Mouse (Mus musculus) forebrain, embryonic 10.5 days (tissue): ENCODE data around the gene 5330417C22Rik. TPM values are rescaled to one million over a fixed set of nuclear protein-coding genes. Genes with fewer than 3 reads are reported as not detected.
"Not testable (repeated sequence)": the region's sequence is repeated elsewhere in the genome, so short reads cannot be mapped to it uniquely, and the experiment has no call there.

Experiments
- DNase-seq: peaks from one replicate; pipeline ENCODE4 v3.0.0-alpha.2; 2017; ENCODE audit warnings: low spot score; ENCODE audit errors: extremely low spot score
- H3K27ac ChIP-seq: fragments of 300-500 bp; sonication (generic); 2 replicates; pipeline ENCODE4 v1.5.1; 2016; ENCODE audit warnings: mild to moderate bottlenecking
- H3K27me3 ChIP-seq: fragments of 300-500 bp; sonication (generic); 2 replicates; pipeline ENCODE4 v1.6.1; 2016; ENCODE audit warnings: mild to moderate bottlenecking; ENCODE audit not compliant: poor library complexity, severe bottlenecking
- H3K36me3 ChIP-seq: fragments of 300-500 bp; sonication (generic); replicated peaks from 2 replicates; pipeline ENCODE4 v1.6.1; 2016; ENCODE audit warnings: mild to moderate bottlenecking, moderate library complexity
- H3K4me1 ChIP-seq: fragments of 300-500 bp; sonication (generic); 2 replicates; pipeline ENCODE4 v1.6.1; 2016
- H3K4me3 ChIP-seq: fragments of 300-500 bp; sonication (generic); 2 replicates; pipeline ENCODE4 v1.5.1; 2016; ENCODE audit warnings: mild to moderate bottlenecking, moderate library complexity
- H3K9me3 ChIP-seq: fragments of 300-500 bp; sonication (generic); 2 replicates; pipeline ENCODE4 v1.6.1; 2016; ENCODE audit warnings: mild to moderate bottlenecking, moderate library complexity
- WGBS: fragments of 180-500 bp; shearing (Covaris S2); methylation state at CpG from one replicate; pipeline ENCODE4 v1.1.7; 2016; 5-methylcytosine and 5-hydroxymethylcytosine counted together
- polyA plus RNA-seq: library from polyadenylated mRNA; unstranded; fragments of >200 nt; fragmentation: Nextera tagmentation; extraction: Ambion mirVana; gene quantifications from 2 replicates; pipeline ENCODE4 v1.2.1, GENCODE M21; 2016

The 5330417C22Rik gene
- polyA plus RNA-seq = 1.1 and 1.2 TPM in 2 replicates

DNA sequence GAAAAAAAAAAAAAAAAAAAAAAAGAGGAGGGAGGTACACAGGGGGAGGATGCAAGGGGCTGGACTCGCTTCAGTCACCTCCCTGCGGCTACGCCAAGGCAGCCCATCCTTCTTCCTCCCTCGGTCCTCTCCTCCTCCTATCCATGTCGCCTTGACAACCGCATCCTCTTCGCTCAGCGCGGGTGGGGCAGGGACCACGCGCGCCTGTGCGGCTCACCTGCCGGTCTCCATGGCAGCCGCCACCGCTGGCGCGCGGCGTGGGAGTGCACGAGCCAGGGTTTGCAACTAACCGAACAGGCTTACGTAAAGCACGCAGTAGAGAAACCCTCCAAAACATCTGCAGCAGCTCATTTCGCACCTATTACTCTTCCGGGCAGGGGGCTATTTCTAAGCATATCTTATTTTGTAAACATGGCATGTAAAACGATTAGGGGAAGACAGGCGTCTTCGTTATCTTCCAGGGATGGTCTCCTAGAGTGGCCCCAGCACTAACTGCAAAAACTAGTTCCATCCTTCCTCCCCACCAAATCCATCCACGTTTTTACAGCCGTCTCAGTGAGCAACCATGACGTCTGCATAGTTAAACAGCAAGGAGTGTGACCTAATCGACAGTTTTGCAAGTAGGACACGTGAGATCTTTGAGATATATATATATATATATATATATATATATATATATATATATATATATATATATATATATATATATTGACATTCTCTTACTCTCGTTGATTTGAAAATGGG lies at the start of gene 5330417C22Rik:
TSS of gene 5330417C22Rik (minus strand) at position 20 of the 744 bp plus-strand sequence.
- Histone ChIP-seq H3K27ac (peak within 1 kb of the TSS; percentile 60; the same call in 1 of the 2 replicates), H3K36me3 (no peaks in the 10 kb centered on the region)
- WGBS = 1% methylated on average over 34 of the region's 35 CpGs

DNA sequence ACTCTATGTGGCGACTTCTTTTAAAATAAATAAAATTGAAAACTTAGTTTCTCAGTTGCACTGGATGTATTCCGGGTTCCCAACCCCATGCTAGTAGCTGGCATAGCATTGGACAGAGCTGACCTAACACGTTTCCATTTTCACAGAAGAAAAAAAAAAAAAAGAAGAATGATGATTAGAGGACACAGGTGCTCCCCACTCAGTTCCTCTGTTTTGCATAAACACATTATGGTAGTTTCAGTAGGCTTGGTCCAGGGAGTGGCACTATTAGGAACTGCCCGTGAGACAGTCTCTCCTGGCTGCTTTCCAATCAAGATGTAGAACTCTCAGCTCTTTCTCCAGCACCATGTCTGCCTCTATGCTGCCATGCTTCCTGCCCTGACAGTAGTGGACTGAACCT lies 48.2 kb upstream of the 5330417C22Rik start:
- H3K27ac ChIP-seq = no peak overlapping the region
- 0 out of 2 replicates have a peak, but pooled peaks cover 5% of the 10 kb centered on the region for H3K4me1 ChIP-seq
- DNase-seq = no peak
- H3K4me3 ChIP-seq = no peak overlapping the region
- no peaks in the 10 kb centered on the region for H3K9me3 ChIP-seq
- H3K36me3 ChIP-seq = peaks cover 24% of the 10 kb centered on the region
- no peaks in the 10 kb centered on the region for H3K27me3 ChIP-seq
- 84% methylated on average over 4 of the region's 4 CpGs for WGBS

More for the DNA sequence above, at the start of gene 5330417C22Rik:
- H3K9me3 ChIP-seq = no peaks in the 10 kb centered on the region
- H3K27me3 ChIP-seq = peaks cover 34% of the 10 kb centered on the region
- H3K4me1 ChIP-seq = peaks cover 18% of the 10 kb centered on the region
- DNase-seq = peak; percentile 43
- peak within 1 kb of the TSS; percentile 65 for H3K4me3 ChIP-seq

GRCm38 (mm10) chr3:108574018-108574417 lies 37.7 kb upstream of the 5330417C22Rik start:
- Histone ChIP-seq H3K9me3 (no peaks in the 10 kb centered on the region), H3K27me3 (no peaks in the 10 kb centered on the region), H3K36me3 (peaks cover 30% of the 10 kb centered on the region), H3K27ac (no peak overlapping the region), H3K4me3 (peak overlapping the region; percentile 2; the same call in 1 of the 2 replicates), H3K4me1 (peaks cover 26% of the 10 kb centered on the region)
- 90% methylated on average over 5 of the region's 5 CpGs for WGBS
- DNase-seq = no peak

DNA sequence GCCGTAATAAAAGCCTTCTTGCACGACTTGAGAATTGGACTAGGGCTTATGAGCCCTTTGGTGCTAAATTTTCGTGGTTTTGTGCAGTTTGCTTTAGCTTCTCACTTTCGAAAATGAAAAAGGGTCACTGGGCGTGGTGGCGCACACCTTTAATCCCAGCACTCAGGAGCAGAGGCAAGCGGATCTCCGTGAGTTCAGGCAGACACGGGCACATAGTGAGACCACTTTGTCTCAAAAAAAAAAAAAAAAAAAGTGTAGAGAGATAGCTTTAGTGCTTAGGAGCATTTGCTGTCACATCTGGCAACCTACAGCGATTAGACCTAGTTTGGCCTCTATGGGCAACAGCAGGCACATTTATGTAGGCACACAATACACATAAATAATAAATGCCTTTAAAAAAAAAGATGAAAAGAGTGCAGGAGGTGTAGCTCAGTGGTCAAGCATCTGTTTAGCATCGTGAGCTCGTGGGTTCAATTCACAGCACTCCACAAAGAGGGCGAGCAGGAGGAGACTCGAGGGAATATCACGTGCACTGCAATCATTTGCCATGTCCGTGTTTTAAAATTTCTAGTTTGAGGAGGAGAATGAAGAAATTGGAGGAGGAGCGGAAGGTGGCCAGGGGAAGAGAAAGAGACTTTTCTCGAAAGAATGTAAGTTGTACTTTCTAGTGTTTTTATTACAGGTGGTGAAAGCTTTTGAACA lies 36.1 kb upstream of the 5330417C22Rik start:
- 61% methylated on average over 18 of the region's 18 CpGs for WGBS
- peaks cover 42% of the 10 kb centered on the region for H3K4me1 ChIP-seq
- DNase-seq = no peak

GRCm38 (mm10) chr3:108571443-108572294 lies 35.3 kb upstream of the 5330417C22Rik start, which contains the start of gene Taf13:
Taf13 (plus strand) TSS chr3:108571698.
- peaks cover 45% of the 10 kb centered on the region for H3K4me1 ChIP-seq
- WGBS = 3% methylated on average over 42 of the region's 42 CpGs
- no peaks in the 10 kb centered on the region for H3K9me3 ChIP-seq
- H3K27me3 ChIP-seq = no peaks in the 10 kb centered on the region
- peak; percentile 97 for DNase-seq
- peak within 1 kb of the TSS; percentile 88 for H3K27ac ChIP-seq
- peak within 1 kb of the TSS; percentile 75 for H3K4me3 ChIP-seq
- H3K36me3 ChIP-seq = peaks cover 8% of the 10 kb centered on the region

More for the DNA sequence above, 36.1 kb upstream of the 5330417C22Rik start:
- H3K4me3 ChIP-seq = peak overlapping the region; percentile 75
- no peaks in the 10 kb centered on the region for H3K27me3 ChIP-seq
- peaks cover 15% of the 10 kb centered on the region for H3K36me3 ChIP-seq
- no peaks in the 10 kb centered on the region for H3K9me3 ChIP-seq
- H3K27ac ChIP-seq = peak overlapping the region; percentile 88

DNA sequence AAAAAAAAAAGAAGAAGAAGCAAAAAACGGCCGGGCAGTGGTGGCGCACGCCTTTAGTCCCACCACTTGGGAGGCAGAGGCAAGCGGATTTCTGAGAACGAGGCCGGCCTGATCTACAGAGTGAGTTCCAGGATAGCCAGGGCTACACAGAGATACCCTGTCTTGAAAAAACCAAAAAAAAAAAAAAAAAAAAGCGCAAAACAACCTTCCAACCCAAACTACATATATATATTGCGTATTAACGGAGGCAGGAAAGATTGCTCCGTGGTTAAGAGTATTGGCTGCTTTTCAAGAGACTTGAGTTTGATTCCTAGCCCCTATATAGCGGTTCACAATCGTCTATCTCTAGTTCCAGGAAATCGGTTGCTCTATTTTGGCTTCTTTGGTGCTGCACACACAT lies 34.5 kb upstream of the 5330417C22Rik start:
- DNase-seq = no peak
- Histone ChIP-seq H3K27me3 (no peaks in the 10 kb centered on the region), H3K4me1 (peaks cover 45% of the 10 kb centered on the region), H3K9me3 (no peaks in the 10 kb centered on the region), H3K4me3 (no peak overlapping the region), H3K36me3 (peaks cover 3% of the 10 kb centered on the region), H3K27ac (no peak overlapping the region)
- WGBS = 87% methylated on average over 14 of the region's 14 CpGs

DNA sequence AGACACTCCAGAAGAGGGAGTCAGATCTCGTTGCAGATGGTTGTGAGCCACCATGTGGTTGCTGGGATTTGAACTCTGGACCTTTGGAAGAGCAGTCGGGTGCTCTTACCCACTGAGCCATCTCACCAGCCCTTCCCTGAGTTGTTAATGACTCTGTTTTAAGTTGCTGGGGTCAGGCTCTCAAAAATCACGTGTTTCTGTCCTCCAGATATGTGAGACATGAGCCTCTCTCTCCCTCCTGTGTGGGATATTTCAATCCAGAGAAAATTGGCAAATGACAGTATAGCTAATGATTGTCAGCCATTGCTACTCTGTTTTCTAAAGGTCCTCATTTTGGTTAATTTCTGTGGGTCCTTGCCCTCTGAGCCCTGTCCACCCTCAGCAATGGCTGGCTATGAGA lies 33.3 kb upstream of the 5330417C22Rik start:
- H3K27me3 ChIP-seq, H3K4me3 ChIP-seq, H3K9me3 ChIP-seq, H3K27ac ChIP-seq, H3K36me3 ChIP-seq, DNase-seq: not testable (repeated sequence)
- 62% methylated on average over 3 of the region's 3 CpGs for WGBS
- peaks cover 45% of the 10 kb centered on the region for H3K4me1 ChIP-seq

- peak; percentile 45 for DNase-seq
- WGBS = 13% methylated on average over 15 of the region's 15 CpGs
Measured at GRCm38 (mm10) chr3:108567990-108568877, 31.9 kb upstream of the 5330417C22Rik start.

GRCm38 (mm10) chr3:108563309-108563708 lies 27.0 kb upstream of the 5330417C22Rik start:
- Histone ChIP-seq H3K36me3 (peaks cover 21% of the 10 kb centered on the region), H3K4me1 (peaks cover 35% of the 10 kb centered on the region), H3K4me3 (peak overlapping the region; percentile 92), H3K9me3 (no peaks in the 10 kb centered on the region), H3K27ac (peak overlapping the region; percentile 91), H3K27me3 (no peaks in the 10 kb centered on the region)
- 9% methylated on average over 4 of the region's 4 CpGs for WGBS
- peak; percentile 78 for DNase-seq

More at GRCm38 (mm10) chr3:108567990-108568877, 31.9 kb upstream of the 5330417C22Rik start:
- Histone ChIP-seq H3K36me3 (no peaks in the 10 kb centered on the region), H3K4me3 (peak overlapping the region; percentile 18; the same call in 1 of the 2 replicates), H3K9me3 (no peaks in the 10 kb centered on the region), H3K27me3 (no peaks in the 10 kb centered on the region), H3K4me1 (peaks cover 40% of the 10 kb centered on the region), H3K27ac (peak overlapping the region; percentile 83)

DNA sequence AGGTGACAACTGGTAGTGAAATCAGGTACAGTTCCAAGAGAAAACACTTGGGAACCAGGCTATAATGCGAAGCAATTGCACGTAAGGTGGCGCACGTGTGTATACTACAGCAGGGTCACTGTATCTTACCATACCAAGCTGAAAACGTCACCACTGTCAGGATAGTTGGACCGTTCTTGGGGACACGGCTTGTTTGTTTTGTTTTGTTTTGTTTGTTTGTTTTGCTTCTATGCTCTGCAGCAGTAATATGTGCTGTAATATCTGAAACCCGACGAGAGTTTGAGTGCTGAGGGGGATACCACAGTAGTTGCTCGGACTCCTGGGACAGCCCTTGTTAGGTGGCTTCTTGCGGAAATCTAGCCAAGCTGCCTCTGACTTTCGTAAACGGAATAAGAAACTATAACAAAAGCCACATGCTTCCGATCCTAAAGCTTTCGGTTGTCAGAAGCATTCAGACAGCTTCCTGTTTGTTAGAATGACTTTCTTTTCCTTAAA lies 26.5 kb upstream of the 5330417C22Rik start:
- WGBS = 16% methylated on average over 15 of the region's 15 CpGs
- Histone ChIP-seq H3K36me3 (peaks cover 26% of the 10 kb centered on the region), H3K4me3 (peak overlapping the region; percentile 92), H3K27ac (peak overlapping the region; percentile 91), H3K9me3 (no peaks in the 10 kb centered on the region), H3K4me1 (peaks cover 31% of the 10 kb centered on the region), H3K27me3 (no peaks in the 10 kb centered on the region)
- DNase-seq = no peak

- no peaks in the 10 kb centered on the region for H3K9me3 ChIP-seq
- H3K27ac ChIP-seq = peak within 1 kb of the TSS; percentile 91
- WGBS = under 1% methylated on average over 45 of the region's 45 CpGs
- H3K36me3 ChIP-seq = peaks cover 31% of the 10 kb centered on the region
- H3K4me3 ChIP-seq = peak within 1 kb of the TSS; percentile 92
- peaks cover 25% of the 10 kb centered on the region for H3K4me1 ChIP-seq
- DNase-seq = peak; percentile 97
- H3K27me3 ChIP-seq = no peaks in the 10 kb centered on the region
Measured at GRCm38 (mm10) chr3:108562133-108562730, 25.9 kb upstream of the 5330417C22Rik start, which contains the start of gene Tmem167b. Tmem167b (minus strand) TSS chr3:108562466.
